Mouse (Mus musculus): Measurements from ENCODE around the gene Lrp8. TPM values are rescaled to one million over a fixed set of nuclear protein-coding genes. Genes with fewer than 3 reads are reported as not detected.

Lrp8 gene
- under 1 TPM; 0.31 to 0.33 TPM for total RNA-seq (2021)
- long read RNA-seq, experiment 1, result 0 reads
- long read RNA-seq, experiment 2, result 0 reads

- intact Hi-C loops (cut with DNase I), result no loop called here
- peak within 1 kb of the TSS; percentile 82 for H3K4me3 ChIP-seq
- no peak for TF ChIP-seq CTCF (IDR thresholded peaks at IDR 0.05)
- peak within 1 kb of the TSS; percentile 53; the same call in 1 of the 2 replicates for H3K27ac ChIP-seq
- DNase-seq, result peak; percentile 88
Measured at GRCm38 (mm10) chr4:107802185-107802449, at the start of gene Lrp8. Gene Lrp8, plus strand, starts transcription at chr4:107802261.

- no peak for TF ChIP-seq CTCF (IDR thresholded peaks at IDR 0.05)
- intact Hi-C loops (cut with DNase I), result no loop called here
- no peak overlapping the region for H3K4me3 ChIP-seq
- H3K27ac ChIP-seq, result no peak overlapping the region
- no peak for DNase-seq
Measured at GRCm38 (mm10) chr4:107756222-107756621, 45.8 kb upstream of the Lrp8 start.

- DNase-seq, result no peak
- Histone ChIP-seq H3K27ac (no peak overlapping the region), H3K4me3 (no peak overlapping the region)
- intact Hi-C loops (cut with DNase I), result no loop called here
- no peak for TF ChIP-seq CTCF (IDR thresholded peaks at IDR 0.05)
Measured at GRCm38 (mm10) chr4:107757487-107758470, 44.3 kb upstream of the Lrp8 start.

- TF ChIP-seq CTCF (IDR thresholded peaks at IDR 0.05), result no peak
- Histone ChIP-seq H3K4me3 (no peak overlapping the region), H3K27ac (no peak overlapping the region)
- no peak for DNase-seq
- intact Hi-C loops (cut with DNase I), result no loop called here
Measured at GRCm38 (mm10) chr4:107758938-107759337, 43.1 kb upstream of the Lrp8 start.

GRCm38 (mm10) chr4:107763001-107763400 lies 39.1 kb upstream of the Lrp8 start:
- intact Hi-C loops (cut with DNase I), result no loop called here
- no peak overlapping the region for H3K4me3 ChIP-seq
- no peak overlapping the region for H3K27ac ChIP-seq
- no peak for TF ChIP-seq CTCF (IDR thresholded peaks at IDR 0.05)
- DNase-seq, result no peak

- no peak for TF ChIP-seq CTCF (IDR thresholded peaks at IDR 0.05)
- H3K27ac ChIP-seq, result no peak overlapping the region
- intact Hi-C loops (cut with DNase I), result no loop called here
- no peak overlapping the region for H3K4me3 ChIP-seq
- DNase-seq, result no peak
Measured at GRCm38 (mm10) chr4:107763598-107763997, 38.5 kb upstream of the Lrp8 start.

GRCm38 (mm10) chr4:107765196-107765813 lies 36.8 kb upstream of the Lrp8 start:
- H3K27ac ChIP-seq, result no peak overlapping the region
- DNase-seq, result no peak
- H3K4me3 ChIP-seq, result no peak overlapping the region
- intact Hi-C loops (cut with DNase I), result no loop called here
- no peak for TF ChIP-seq CTCF (IDR thresholded peaks at IDR 0.05)

- no peak for TF ChIP-seq CTCF (IDR thresholded peaks at IDR 0.05)
- no peak for DNase-seq
- no peak overlapping the region for H3K27ac ChIP-seq
Measured at GRCm38 (mm10) chr4:107766182-107766581, 35.9 kb upstream of the Lrp8 start.

GRCm38 (mm10) chr4:107772122-107772825 lies 29.8 kb upstream of the Lrp8 start:
- intact Hi-C loops (cut with DNase I), result no loop called here
- H3K4me3 ChIP-seq, result no peak overlapping the region
- H3K27ac ChIP-seq, result no peak overlapping the region
- no peak for TF ChIP-seq CTCF (IDR thresholded peaks at IDR 0.05)
- no peak for DNase-seq

More at GRCm38 (mm10) chr4:107766182-107766581, 35.9 kb upstream of the Lrp8 start:
- intact Hi-C loops (cut with DNase I), result no loop called here
- no peak overlapping the region for H3K4me3 ChIP-seq

GRCm38 (mm10) chr4:107774868-107775267 lies 27.2 kb upstream of the Lrp8 start:
- no peak for DNase-seq
- no peak for TF ChIP-seq CTCF (IDR thresholded peaks at IDR 0.05)
- Histone ChIP-seq H3K27ac (no peak overlapping the region), H3K4me3 (no peak overlapping the region)
- intact Hi-C loops (cut with DNase I), result no loop called here

GRCm38 (mm10) chr4:107775672-107776071 lies 26.4 kb upstream of the Lrp8 start:
- DNase-seq, result no peak
- no peak overlapping the region for H3K4me3 ChIP-seq
- no peak overlapping the region for H3K27ac ChIP-seq
- intact Hi-C loops (cut with DNase I), result no loop called here
- no peak for TF ChIP-seq CTCF (IDR thresholded peaks at IDR 0.05)

GRCm38 (mm10) chr4:107776990-107777673 lies 24.9 kb upstream of the Lrp8 start:
- Histone ChIP-seq H3K4me3 (no peak overlapping the region), H3K27ac (no peak overlapping the region)
- intact Hi-C loops (cut with DNase I), result no loop called here
- TF ChIP-seq CTCF (IDR thresholded peaks at IDR 0.05), result no peak
- DNase-seq, result no peak
